Mouse (Mus musculus): ENCODE measurements around the gene Cdk5rap2. TPM values are rescaled to one million over a fixed set of nuclear protein-coding genes. Genes with fewer than 3 reads are reported as not detected.

The Cdk5rap2 gene
- polyA plus RNA-seq, 1 experiment from 2014 or later = 20.2 TPM

- Histone ChIP-seq H3K9ac (ENCODE audit: low read depth, low read length) (no peak overlapping the region), H3K9me3 (ENCODE audit: control insufficient read depth, low read length) (no peaks in the 10 kb centered on the region), H3K4me2 (replicated peaks; ENCODE audit: low read depth, low read length) (no peak overlapping the region), H3K4me1 (replicated peaks; ENCODE audit: control insufficient read depth, insufficient read depth, low read length) (no peaks in the 10 kb centered on the region), H3K4me3 (ENCODE audit: low read depth, low read length) (no peak overlapping the region), H3K27ac (ENCODE audit: low read depth, low read length) (no peak overlapping the region), H3K27me3 (ENCODE audit: control insufficient read depth, insufficient read depth, low read length) (no peaks in the 10 kb centered on the region), H3K36me3 (ENCODE audit: control insufficient read depth, insufficient read depth, low read length) (0 out of 2 replicates have a peak, but pooled peaks cover 3% of the 10 kb centered on the region)
- WGBS = 100% methylated on average over 1 of the region's 1 CpGs
- ATAC-seq (ENCODE audit: low FRiP score) = no peak
- DNase-seq (ENCODE audit: low spot score) = no peak
Observed at GRCm38 (mm10) chr4:70221370-70221769, 188.9 kb downstream of the Cdk5rap2 start.

GRCm38 (mm10) chr4:70220277-70221180 lies 189.7 kb downstream of the Cdk5rap2 start:
- 85% methylated on average over 10 of the region's 10 CpGs for WGBS

GRCm38 (mm10) chr4:70219776-70220175 lies 190.5 kb downstream of the Cdk5rap2 start:
- Histone ChIP-seq H3K4me3 (ENCODE audit: low read depth, low read length) (no peak overlapping the region), H3K4me1 (replicated peaks; ENCODE audit: control insufficient read depth, insufficient read depth, low read length) (no peaks in the 10 kb centered on the region), H3K36me3 (ENCODE audit: control insufficient read depth, insufficient read depth, low read length) (0 out of 2 replicates have a peak, but pooled peaks cover 3% of the 10 kb centered on the region), H3K4me2 (replicated peaks; ENCODE audit: low read depth, low read length) (no peak overlapping the region), H3K9ac (ENCODE audit: low read depth, low read length) (no peak overlapping the region), H3K27me3 (ENCODE audit: control insufficient read depth, insufficient read depth, low read length) (no peaks in the 10 kb centered on the region), H3K9me3 (ENCODE audit: control insufficient read depth, low read length) (no peaks in the 10 kb centered on the region), H3K27ac (ENCODE audit: low read depth, low read length) (no peak overlapping the region)
- no peak for ATAC-seq (ENCODE audit: low FRiP score)
- no peak for DNase-seq (ENCODE audit: low spot score)
- 85% methylated on average over 4 of the region's 4 CpGs for WGBS

More at GRCm38 (mm10) chr4:70220277-70221180, 189.7 kb downstream of the Cdk5rap2 start:
- no peak overlapping the region for H3K4me3 ChIP-seq (ENCODE audit: low read depth, low read length)
- H3K27ac ChIP-seq (ENCODE audit: low read depth, low read length) = no peak overlapping the region
- ATAC-seq (ENCODE audit: low FRiP score) = no peak
- no peak overlapping the region for H3K4me2 ChIP-seq (replicated peaks; ENCODE audit: low read depth, low read length)
- no peak overlapping the region for H3K9ac ChIP-seq (ENCODE audit: low read depth, low read length)
- no peaks in the 10 kb centered on the region for H3K4me1 ChIP-seq (replicated peaks; ENCODE audit: control insufficient read depth, insufficient read depth, low read length)
- no peaks in the 10 kb centered on the region for H3K27me3 ChIP-seq (ENCODE audit: control insufficient read depth, insufficient read depth, low read length)
- no peak for DNase-seq (ENCODE audit: low spot score)
- no peaks in the 10 kb centered on the region for H3K9me3 ChIP-seq (ENCODE audit: control insufficient read depth, low read length)
- 0 out of 2 replicates have a peak, but pooled peaks cover 3% of the 10 kb centered on the region for H3K36me3 ChIP-seq (ENCODE audit: control insufficient read depth, insufficient read depth, low read length)

GRCm38 (mm10) chr4:70185971-70186370 lies 224.3 kb downstream of the Cdk5rap2 start:
- no peak overlapping the region for H3K9ac ChIP-seq (ENCODE audit: low read depth, low read length)
- DNase-seq (ENCODE audit: low spot score) (no peak), ATAC-seq (ENCODE audit: low FRiP score) (no peak)
- no peaks in the 10 kb centered on the region for H3K4me1 ChIP-seq (replicated peaks; ENCODE audit: control insufficient read depth, insufficient read depth, low read length)
- H3K27me3 ChIP-seq (ENCODE audit: control insufficient read depth, insufficient read depth, low read length) = no peaks in the 10 kb centered on the region
- no peak overlapping the region for H3K4me2 ChIP-seq (replicated peaks; ENCODE audit: low read depth, low read length)
- H3K27ac ChIP-seq (ENCODE audit: low read depth, low read length) = no peak overlapping the region
- no peaks in the 10 kb centered on the region for H3K9me3 ChIP-seq (ENCODE audit: control insufficient read depth, low read length)
- H3K4me3 ChIP-seq (ENCODE audit: low read depth, low read length) = no peak overlapping the region
- H3K36me3 ChIP-seq (ENCODE audit: control insufficient read depth, insufficient read depth, low read length) = no peaks in the 10 kb centered on the region
- WGBS = 88% methylated on average over 2 of the region's 2 CpGs

Other genes with a start within 250 kb of the Cdk5rap2 start
- gene Megf9, start 124.6 kb upstream of the Cdk5rap2 start, polyA plus RNA-seq (2014; fragmentation: Nextera tagmentation; extraction: Ambion mirVana) = 27.8 and 29.2 TPM in 2 replicates

All from hindbrain, embryonic 11.5 days (tissue).